Mouse (Mus musculus): Measurements from ENCODE around the gene Gm21887.
A peak's percentile ranks its signal among the peaks of the same experiment; 100 is the strongest.
"Not testable (repeated sequence)": the region's sequence is repeated elsewhere in the genome, so short reads cannot be mapped to it uniquely, and the experiment has no call there.

Gene Gm21887

DNA sequence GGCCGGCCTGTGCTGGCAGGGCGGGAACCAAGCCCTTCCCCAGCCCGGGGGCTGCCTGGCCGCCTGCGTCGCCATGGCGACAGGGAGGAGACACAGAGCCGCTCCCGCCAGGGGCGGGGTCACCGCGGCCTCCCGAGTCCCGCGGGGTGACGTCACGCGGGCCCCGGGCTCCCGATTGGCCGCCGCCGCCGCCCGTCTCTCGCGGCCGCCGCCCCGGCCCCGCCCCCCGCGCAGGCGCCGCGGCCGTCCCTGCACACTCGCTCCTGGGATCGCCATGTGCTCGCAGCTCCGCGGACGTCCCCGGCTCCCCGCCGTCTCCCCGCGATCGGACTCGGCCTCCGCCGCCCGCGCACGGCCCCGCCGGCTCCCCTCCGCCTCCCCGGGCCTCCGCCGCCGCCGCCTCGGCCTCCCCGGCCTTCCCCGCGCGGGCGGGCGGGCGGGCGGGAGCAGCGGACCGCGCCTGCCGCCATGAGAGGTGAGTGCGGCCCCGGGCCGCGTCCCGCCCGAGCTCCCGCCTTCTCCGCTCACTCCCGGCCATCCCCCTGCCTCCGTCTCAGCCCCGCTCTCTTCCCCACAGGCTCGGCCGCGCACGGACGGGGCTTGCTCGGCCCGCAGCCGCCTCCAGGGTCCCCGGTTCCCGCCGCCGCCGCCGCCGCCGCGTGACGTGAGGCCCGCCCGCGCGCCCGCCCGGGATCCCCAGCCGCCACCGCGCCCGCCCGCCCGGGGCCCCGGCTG, at the start of gene Gm21887:
Gene Gm21887 (plus strand): TSS at position 644 of the 735 bp plus-strand sequence.
- DNase-seq, result peak; percentile 95 to 100

- no peak for DNase-seq
Measured at GRCm38 (mm10) chrX:169969337-169969736, 40.1 kb upstream of the Gm21887 start.

- not testable (repeated sequence) for DNase-seq
Measured at GRCm38 (mm10) chrX:169969765-169970164, 39.7 kb upstream of the Gm21887 start.

DNA sequence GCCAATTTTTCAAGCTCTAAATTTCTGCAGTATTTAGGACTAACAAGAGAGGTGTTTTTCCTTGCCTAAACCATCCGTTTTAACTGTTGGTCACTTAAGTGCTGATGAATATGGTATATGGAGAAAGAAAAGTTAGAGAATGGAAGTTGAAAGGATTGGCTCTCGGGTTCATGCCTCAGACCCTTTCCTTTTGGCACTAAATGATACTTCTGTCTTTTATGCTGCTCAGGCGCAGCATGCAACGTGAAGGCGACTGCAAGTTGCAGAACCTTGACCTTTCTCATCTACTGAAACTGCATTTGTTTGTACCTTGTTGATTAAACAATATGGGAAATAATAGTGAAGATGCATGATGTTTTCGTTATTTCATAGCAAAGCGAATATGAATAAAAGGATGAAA, 38.9 kb upstream of the Gm21887 start:
- not testable (repeated sequence) for DNase-seq

DNA sequence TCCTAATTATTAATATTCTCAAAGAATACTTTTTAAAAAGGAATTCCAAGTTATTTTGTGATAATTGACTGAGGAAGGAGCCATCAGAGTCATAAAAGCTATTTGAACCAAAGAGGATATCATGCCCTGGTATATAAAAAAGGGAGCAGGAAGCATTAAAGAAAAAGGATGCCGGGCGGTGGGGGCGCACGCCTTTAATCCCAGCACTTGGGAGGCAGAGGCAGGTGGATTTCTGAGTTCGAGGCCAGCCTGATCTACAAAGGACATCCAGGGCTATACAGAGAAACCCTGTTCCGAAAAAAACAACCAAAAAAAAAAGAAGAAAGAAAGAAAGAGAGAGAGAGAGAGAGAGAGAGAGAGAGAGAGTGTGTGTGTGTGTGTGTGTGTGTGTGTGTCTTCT, 37.9 kb upstream of the Gm21887 start:
- not testable (repeated sequence) for DNase-seq

GRCm38 (mm10) chrX:169972131-169972530, 37.3 kb upstream of the Gm21887 start:
- DNase-seq, result not testable (repeated sequence)

- DNase-seq, result peak; percentile 24 to 68
Measured at GRCm38 (mm10) chrX:169972791-169973494, 36.5 kb upstream of the Gm21887 start.

DNA sequence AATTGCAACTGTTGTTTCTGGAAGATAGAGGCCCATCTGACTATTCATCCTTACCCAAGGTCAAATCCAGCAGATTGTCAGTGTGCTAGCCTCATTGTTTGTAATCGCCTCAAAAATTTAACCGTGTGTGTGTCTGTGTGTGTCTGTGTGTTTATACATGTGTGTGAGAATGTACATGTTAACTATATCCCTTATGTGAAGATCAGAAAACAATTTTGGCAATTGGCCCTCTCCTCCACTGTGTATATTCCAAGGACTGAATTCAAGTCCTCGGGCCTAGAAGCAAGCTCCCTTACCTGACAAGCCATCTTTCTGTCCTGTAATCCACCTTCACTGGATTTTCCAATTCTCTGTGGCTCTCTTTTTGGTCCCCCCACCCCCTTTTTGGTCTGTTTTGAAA, 35.7 kb upstream of the Gm21887 start:
- not testable (repeated sequence) for DNase-seq

DNA sequence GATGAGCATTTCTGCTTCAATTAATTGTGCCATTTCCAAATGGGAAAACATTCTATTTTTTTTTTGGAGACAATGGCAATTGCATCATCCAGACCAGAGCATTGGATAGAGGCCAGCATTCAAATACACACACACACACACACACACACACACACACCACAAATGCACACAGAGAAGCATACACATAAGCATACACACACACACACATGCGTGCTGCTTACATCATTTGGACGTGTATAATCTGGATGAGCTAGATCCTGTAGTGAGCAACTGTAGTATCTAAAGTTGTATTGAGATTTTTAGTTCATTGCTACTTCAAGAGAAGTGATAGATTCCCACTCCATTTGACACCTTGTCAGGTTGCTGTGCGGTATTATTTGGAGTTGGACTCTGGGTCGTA, 35.0 kb upstream of the Gm21887 start:
- DNase-seq, result not testable (repeated sequence)

- DNase-seq, result not testable (repeated sequence)
Measured at GRCm38 (mm10) chrX:169974974-169975373, 34.5 kb upstream of the Gm21887 start.

DNA sequence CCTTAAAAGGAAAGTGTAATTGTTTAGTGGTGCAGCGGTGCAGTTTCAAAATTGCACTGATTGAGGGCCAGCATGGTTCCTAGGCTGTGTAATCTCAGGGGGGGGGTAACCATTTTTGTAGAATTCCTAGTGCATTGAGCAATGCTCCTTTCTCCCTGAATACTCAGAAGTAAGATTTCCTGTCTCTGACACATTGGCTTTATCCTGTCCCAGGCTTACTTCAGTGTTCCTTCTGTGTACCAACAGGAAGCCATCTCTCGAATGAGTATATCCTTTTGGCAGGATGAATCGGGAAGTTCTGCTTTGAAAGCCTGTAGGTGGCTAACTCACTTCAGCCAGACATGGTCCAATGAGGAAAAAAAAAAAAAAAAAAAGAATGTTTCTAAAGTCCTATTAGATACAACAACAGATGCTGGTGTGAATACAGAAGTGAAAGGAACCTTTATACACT, 33.8 kb upstream of the Gm21887 start:
- peak in 1 of 2 experiments; percentile 72 for DNase-seq

GRCm38 (mm10) chrX:169976340-169976739, 33.1 kb upstream of the Gm21887 start:
- DNase-seq, result not testable (repeated sequence)

- DNase-seq, result peak in 1 of 2 experiments; percentile 22
Measured at GRCm38 (mm10) chrX:169977856-169978435, 31.5 kb upstream of the Gm21887 start.

DNA sequence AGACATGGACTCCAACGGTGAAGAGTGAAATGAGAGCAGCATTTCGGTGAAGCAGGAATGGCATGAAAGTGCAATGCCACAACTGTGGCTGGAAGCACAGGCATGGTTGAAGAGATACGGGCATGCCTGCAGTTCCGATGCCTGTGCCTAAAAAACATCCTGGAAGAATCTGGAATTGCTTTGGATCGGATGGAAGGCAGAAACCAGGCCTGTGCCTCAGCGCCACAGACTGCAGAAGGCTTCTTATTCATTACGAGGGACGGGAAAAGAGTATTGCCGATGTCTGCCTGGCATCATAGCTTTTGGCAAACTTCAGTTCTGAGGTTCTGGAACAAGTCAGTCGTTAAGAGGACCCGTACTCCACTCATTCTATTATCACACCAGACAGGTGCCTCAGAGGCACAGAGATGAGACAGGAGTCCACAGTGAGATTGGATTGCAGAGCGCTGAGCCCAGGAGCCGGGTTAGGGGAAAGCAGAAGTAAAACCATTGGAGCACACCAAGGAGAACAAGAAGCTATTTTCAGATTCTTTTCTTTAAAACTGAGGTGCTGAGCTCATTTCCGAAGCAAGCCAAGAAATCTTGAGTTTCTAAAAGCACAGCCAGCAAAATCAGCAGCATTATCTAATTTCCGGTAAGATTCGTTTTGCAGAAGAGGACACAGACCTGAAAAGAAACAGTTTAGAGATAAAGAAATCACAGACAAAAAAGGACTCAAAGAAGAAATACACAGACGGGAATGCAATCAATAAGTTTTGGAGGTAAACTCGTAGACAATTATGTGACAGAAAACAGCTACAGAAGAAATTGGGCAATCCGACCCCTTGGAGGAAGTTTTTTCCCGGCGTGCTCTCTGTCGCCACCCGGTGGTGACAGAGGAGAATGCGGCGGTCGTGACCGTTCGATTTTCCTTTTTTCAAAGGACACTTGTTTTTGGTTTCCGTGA, 30.8 kb upstream of the Gm21887 start:
- peak; percentile 72 to 90 for DNase-seq

DNA sequence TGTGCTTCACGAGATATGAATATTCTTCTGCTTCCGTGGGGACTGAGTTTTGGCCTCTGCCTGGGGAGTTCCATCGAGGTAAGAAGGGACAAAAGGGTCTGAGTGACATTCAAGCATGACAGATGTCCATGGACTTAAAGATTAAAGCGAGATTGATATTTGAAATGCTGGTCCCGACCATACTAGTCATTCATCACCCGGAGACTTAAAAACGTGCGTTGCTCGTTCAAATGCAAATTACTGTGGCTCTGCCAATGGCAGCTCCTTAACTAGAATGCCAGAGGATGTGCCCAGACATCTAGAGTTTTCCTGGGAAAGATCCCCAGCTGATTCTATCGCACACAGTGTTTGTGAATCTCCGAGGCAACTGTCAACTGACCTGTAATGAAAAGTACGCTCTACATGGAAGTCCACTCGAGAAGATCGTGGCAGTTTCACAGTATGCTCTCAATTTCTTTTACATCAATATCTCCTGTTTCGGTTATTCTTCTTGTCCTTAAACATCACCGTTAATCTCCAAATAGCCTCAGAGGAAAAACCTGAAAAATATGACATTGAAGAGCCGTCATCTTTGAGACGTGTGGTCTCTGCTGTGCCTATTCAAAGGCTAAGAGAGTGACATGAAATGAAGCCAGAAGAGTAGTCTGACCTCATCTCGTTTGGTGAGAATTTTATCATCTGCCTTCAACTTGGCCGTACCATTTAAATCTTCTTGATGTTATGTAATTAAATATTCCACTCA, 29.8 kb upstream of the Gm21887 start:
- peak in 1 of 2 experiments; percentile 47 for DNase-seq

GRCm38 (mm10) chrX:169980203-169980556, 29.3 kb upstream of the Gm21887 start:
- not testable (repeated sequence) for DNase-seq

- peak in 1 of 2 experiments; percentile 77 for DNase-seq
Measured at GRCm38 (mm10) chrX:169980809-169981289, 28.6 kb upstream of the Gm21887 start.

DNA sequence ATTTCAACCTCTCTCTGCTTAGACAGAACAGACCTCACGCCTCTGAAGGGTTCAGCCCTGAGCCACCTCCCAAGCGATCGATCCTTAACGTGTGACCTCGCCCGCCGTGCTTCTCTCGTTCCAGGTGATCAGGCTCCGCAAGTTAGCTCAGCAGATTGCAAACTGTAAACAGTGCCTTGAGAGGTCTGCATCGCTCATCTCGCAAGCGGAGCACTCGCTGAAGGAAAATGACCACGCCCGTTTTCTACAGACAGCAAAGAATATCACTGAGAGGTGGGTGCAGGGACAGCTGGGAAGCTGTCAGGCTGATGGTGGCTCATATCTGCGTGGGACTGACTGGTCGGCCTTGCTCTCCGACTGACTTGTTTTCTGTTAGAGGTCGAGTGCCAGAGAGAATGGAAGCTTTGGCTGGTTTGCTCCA, 27.7 kb upstream of the Gm21887 start:
- DNase-seq, result peak in 1 of 2 experiments; percentile 61

GRCm38 (mm10) chrX:169982606-169983400, 26.7 kb upstream of the Gm21887 start:
- peak in 1 of 2 experiments; percentile 15 for DNase-seq

- DNase-seq, result peak in 1 of 2 experiments; percentile 22
Measured at GRCm38 (mm10) chrX:169983401-169984165, 25.9 kb upstream of the Gm21887 start.

Measured in lung, adult 18-20 months (tissue).